Mouse (Mus musculus) adrenal gland (tissue): ENCODE measurements at regions not wholly inside any gene's neighbourhood (a gene's known extent, or its start where the extent isn't known, plus 50 kb on each side); places are given as distances from the start of the nearest gene placed in this dataset.

Experiments
- intact Hi-C: fragments of 180-260 bp; cut with DNase I; formaldehyde crosslinking; loops from one replicate; pipeline ENCODE4 v1.15.1; 2025

GRCm38 (mm10) chr13:72937246-72937645, 308.6 kb downstream of the Irx2 start:
- intact Hi-C loops, result no loop called here

GRCm38 (mm10) chr13:72938156-72938874, 309.7 kb downstream of the Irx2 start:
- intact Hi-C loops, result no loop called here

GRCm38 (mm10) chr13:72947374-72948165, 312.7 kb upstream of the Irx4 start:
- intact Hi-C loops, result no loop called here

- intact Hi-C loops, result no loop called here
These were observed 301.4 kb upstream of the Irx4 start for GRCm38 (mm10) chr13:72958616-72959518.

- intact Hi-C loops, result no loop called here
These were observed 299.0 kb upstream of the Irx4 start for GRCm38 (mm10) chr13:72961291-72961690.

- intact Hi-C loops, result no loop called here
These were observed 288.1 kb upstream of the Irx4 start for GRCm38 (mm10) chr13:72972165-72972564.

- intact Hi-C loops, result no loop called here
These were observed 287.4 kb upstream of the Irx4 start for GRCm38 (mm10) chr13:72972894-72973293.

- intact Hi-C loops, result no loop called here
These were observed 283.1 kb upstream of the Irx4 start for GRCm38 (mm10) chr13:72977213-72977612.

GRCm38 (mm10) chr13:72977971-72978370, 282.3 kb upstream of the Irx4 start:
- intact Hi-C loops, result no loop called here

- intact Hi-C loops, result no loop called here
These were observed 281.3 kb upstream of the Irx4 start for GRCm38 (mm10) chr13:72978966-72979365.

- intact Hi-C loops, result no loop called here
These were observed 267.5 kb upstream of the Irx4 start for GRCm38 (mm10) chr13:72992589-72993409.

- intact Hi-C loops, result no loop called here
These were observed 266.8 kb upstream of the Irx4 start for GRCm38 (mm10) chr13:72993410-72993858.

- intact Hi-C loops, result no loop called here
These were observed 265.7 kb upstream of the Irx4 start for GRCm38 (mm10) chr13:72994538-72994937.

- intact Hi-C loops, result no loop called here
These were observed 251.3 kb upstream of the Irx4 start for GRCm38 (mm10) chr13:73008856-73009546.

GRCm38 (mm10) chr13:73009547-73010475, 250.5 kb upstream of the Irx4 start:
- intact Hi-C loops, result no loop called here

GRCm38 (mm10) chr13:73019181-73019580, 241.1 kb upstream of the Irx4 start:
- intact Hi-C loops, result no loop called here

- intact Hi-C loops, result loop anchor here (5.0 to 10.0 kb wide), 2 partner anchors 1576 to 1924 kb away; no protein-coding TSS in a partner anchor
These were observed 229.1 kb upstream of the Irx4 start for GRCm38 (mm10) chr13:73031217-73031616.

GRCm38 (mm10) chr13:73033055-73033454, 227.2 kb upstream of the Irx4 start:
- intact Hi-C loops, result loop anchor here (5.0 to 10.0 kb wide), 2 partner anchors 1578 to 1926 kb away; no protein-coding TSS in a partner anchor
